Mouse (Mus musculus) intestine, embryonic 14.5 days (tissue): Measurements from ENCODE around the gene Abcg1. TPM values are rescaled to one million over a fixed set of nuclear protein-coding genes. Genes with fewer than 3 reads are reported as not detected.

Source experiments
- ATAC-seq: fragments of 200-750 bp; cut with Nextera tagmentation; replicated peaks from 2 replicates; pipeline ENCODE4 v1.8.0; 2017; ENCODE audit warnings: low read depth, moderate number of reproducible peaks, moderate TSS enrichment, moderate library complexity; ENCODE audit not compliant: low FRiP score, low TSS enrichment
- DNase-seq: peaks from one replicate; pipeline ENCODE4 v3.0.0-alpha.2; 2018; ENCODE audit warnings: low spot score
- H3K27ac ChIP-seq: fragments of 300-500 bp; sonication (generic); 2 replicates; pipeline ENCODE4 v1.5.1; 2014; ENCODE audit warnings: low read depth, mild to moderate bottlenecking, control low read depth
- H3K27me3 ChIP-seq: fragments of 300-500 bp; sonication (generic); replicated peaks from 2 replicates; pipeline ENCODE4 v1.6.1; 2014; ENCODE audit warnings: low read length, control low read depth; ENCODE audit not compliant: control insufficient read depth, insufficient read depth
- H3K36me3 ChIP-seq: fragments of 300-500 bp; sonication (generic); 2 replicates; pipeline ENCODE4 v1.6.1; 2014; ENCODE audit warnings: low read length, control low read depth; ENCODE audit not compliant: control insufficient read depth, insufficient read depth
- H3K4me1 ChIP-seq: fragments of 300-500 bp; sonication (generic); replicated peaks from 2 replicates; pipeline ENCODE4 v1.6.1; 2014; ENCODE audit warnings: low read length, control low read depth, mixed read lengths; ENCODE audit not compliant: control insufficient read depth, insufficient read depth
- H3K4me2 ChIP-seq: fragments of 300-500 bp; sonication (generic); 2 replicates; pipeline ENCODE4 v1.6.1; 2014; ENCODE audit warnings: low read length
- H3K4me3 ChIP-seq: fragments of 300-500 bp; sonication (generic); 2 replicates; pipeline ENCODE4 v1.5.1; 2014; ENCODE audit warnings: low read depth, low read length, control low read depth, mixed read lengths
- H3K9ac ChIP-seq: fragments of 300-500 bp; sonication (generic); 2 replicates; pipeline ENCODE4 v1.6.1; 2014; ENCODE audit warnings: mild to moderate bottlenecking, low read length
- H3K9me3 ChIP-seq: fragments of 300-500 bp; sonication (generic); 2 replicates; pipeline ENCODE4 v1.6.1; 2016; ENCODE audit warnings: low read length, control low read depth; ENCODE audit not compliant: control insufficient read depth
- WGBS: fragments of 180-500 bp; shearing (Covaris S2); extraction: QIAGEN DNeasy Blood & Tissue Kit; methylation state at CpG from one replicate; pipeline ENCODE4 v1.1.7; 2014; 5-methylcytosine and 5-hydroxymethylcytosine counted together
- polyA plus RNA-seq: library from polyadenylated mRNA; unstranded; fragments of >200 nt; fragmentation: Nextera tagmentation; extraction: Ambion mirVana; gene quantifications from 2 replicates; pipeline ENCODE4 v1.2.1, GENCODE M21; 2014

The Abcg1 gene
- polyA plus RNA-seq, 1 experiment from 2014 or later, result 5.0 TPM

DNA sequence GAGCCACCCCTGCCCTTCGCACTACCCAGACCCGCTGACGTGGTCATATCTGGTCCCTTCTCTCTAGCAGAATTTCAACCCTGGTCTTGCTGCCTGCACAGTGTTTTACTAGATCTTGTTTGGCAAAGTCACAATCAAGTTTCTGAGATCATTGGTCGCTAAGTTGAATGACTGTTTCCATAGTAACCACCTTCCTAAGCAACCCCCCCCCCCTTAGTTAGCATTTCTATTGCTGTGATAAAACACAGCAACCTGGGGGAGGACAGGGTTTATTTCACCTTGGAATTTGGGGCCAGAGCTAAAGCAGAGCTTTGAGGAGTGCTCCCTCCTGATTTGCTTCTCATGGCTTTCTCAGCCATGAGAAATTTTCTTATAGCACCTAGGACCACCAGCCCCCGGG is 37.3 kb downstream of the Abcg1 start:
- no peak overlapping the region for H3K27ac ChIP-seq
- no peak overlapping the region for H3K9ac ChIP-seq
- no peak overlapping the region for H3K4me3 ChIP-seq
- no peaks in the 10 kb centered on the region for H3K9me3 ChIP-seq
- no peaks in the 10 kb centered on the region for H3K36me3 ChIP-seq
- no peak overlapping the region for H3K4me2 ChIP-seq
- H3K4me1 ChIP-seq, result no peaks in the 10 kb centered on the region; the same call in 1 of the 2 replicates
- WGBS, result 48% methylated on average over 5 of the region's 5 CpGs
- H3K27me3 ChIP-seq, result no peaks in the 10 kb centered on the region
- DNase-seq, result no peak
- no peak for ATAC-seq

DNA sequence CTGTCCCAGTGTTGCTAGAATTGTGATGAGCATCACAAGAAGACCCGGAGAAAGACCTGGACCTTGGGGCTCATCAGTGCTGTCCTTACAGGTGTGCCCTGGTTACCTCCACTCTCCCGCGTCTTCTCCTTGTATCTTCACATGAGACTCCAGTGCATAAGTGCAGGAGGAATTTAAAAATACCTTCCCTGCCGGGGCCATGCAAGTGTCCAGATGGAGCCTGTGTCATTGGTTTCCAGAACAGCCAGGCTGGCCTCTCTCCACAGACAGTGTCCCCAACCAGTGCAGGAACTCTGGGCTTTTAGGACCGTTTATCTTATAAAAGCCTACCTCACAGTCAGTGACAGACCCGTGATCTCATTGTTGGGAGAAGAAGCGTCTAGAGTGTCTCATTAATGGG is 38.1 kb downstream of the Abcg1 start:
- Histone ChIP-seq H3K4me1 (no peaks in the 10 kb centered on the region), H3K4me2 (no peak overlapping the region), H3K36me3 (no peaks in the 10 kb centered on the region), H3K9ac (no peak overlapping the region), H3K27ac (no peak overlapping the region), H3K4me3 (no peak overlapping the region), H3K9me3 (no peaks in the 10 kb centered on the region), H3K27me3 (no peaks in the 10 kb centered on the region)
- DNase-seq, result no peak
- 81% methylated on average over 7 of the region's 7 CpGs for WGBS
- ATAC-seq, result no peak

DNA sequence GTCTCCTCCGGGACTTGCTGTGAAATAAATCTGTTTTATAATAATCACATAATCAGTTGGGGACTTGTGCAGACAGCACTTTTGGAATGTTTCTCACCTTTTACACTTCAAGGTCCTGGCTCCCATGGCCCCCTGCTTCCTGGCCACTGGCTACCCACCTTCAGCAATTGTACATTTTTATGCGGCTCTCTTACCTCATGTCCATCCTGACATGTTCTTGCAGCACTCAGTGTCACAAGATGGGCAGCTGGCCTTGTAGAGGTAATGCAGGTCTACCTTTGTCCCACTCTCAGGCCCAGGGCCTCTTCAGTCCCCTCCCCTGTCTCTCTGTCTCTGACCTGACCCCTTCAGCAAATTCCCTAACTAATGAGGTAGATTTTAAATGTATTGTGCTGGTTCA is 39.4 kb downstream of the Abcg1 start:
- no peak overlapping the region for H3K9ac ChIP-seq
- ATAC-seq (no peak), DNase-seq (no peak)
- H3K36me3 ChIP-seq, result no peaks in the 10 kb centered on the region
- H3K9me3 ChIP-seq, result no peaks in the 10 kb centered on the region
- H3K27ac ChIP-seq, result no peak overlapping the region
- no peak overlapping the region for H3K4me3 ChIP-seq
- no peak overlapping the region for H3K4me2 ChIP-seq
- 97% methylated on average over 2 of the region's 2 CpGs for WGBS
- H3K4me1 ChIP-seq, result no peaks in the 10 kb centered on the region
- H3K27me3 ChIP-seq, result no peaks in the 10 kb centered on the region

DNA sequence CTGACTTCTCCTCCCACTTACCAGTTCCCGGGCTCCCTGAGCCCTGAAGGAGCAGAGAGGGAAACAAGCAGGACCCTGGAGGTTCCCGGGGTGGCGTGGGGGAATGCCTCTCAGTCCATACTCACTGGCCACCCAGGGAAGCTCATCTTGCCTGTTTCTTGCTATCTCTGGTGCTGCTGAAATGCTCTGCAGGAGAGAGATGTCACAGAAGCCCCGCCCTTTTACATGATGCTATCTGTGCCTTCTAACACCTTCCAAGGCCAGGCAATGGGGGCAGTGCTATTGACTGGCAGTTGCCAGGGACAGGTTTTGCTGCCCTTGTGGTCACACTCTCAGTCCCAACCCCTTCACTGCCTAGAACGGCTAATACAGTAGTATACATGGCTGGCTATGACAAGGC is 41.3 kb downstream of the Abcg1 start:
- 68% methylated on average over 5 of the region's 5 CpGs for WGBS
- Histone ChIP-seq H3K36me3 (no peaks in the 10 kb centered on the region), H3K4me2 (no peak overlapping the region), H3K4me3 (no peak overlapping the region), H3K9me3 (no peaks in the 10 kb centered on the region), H3K9ac (no peak overlapping the region), H3K4me1 (no peaks in the 10 kb centered on the region), H3K27me3 (no peaks in the 10 kb centered on the region), H3K27ac (no peak overlapping the region)
- DNase-seq (no peak), ATAC-seq (no peak)

DNA sequence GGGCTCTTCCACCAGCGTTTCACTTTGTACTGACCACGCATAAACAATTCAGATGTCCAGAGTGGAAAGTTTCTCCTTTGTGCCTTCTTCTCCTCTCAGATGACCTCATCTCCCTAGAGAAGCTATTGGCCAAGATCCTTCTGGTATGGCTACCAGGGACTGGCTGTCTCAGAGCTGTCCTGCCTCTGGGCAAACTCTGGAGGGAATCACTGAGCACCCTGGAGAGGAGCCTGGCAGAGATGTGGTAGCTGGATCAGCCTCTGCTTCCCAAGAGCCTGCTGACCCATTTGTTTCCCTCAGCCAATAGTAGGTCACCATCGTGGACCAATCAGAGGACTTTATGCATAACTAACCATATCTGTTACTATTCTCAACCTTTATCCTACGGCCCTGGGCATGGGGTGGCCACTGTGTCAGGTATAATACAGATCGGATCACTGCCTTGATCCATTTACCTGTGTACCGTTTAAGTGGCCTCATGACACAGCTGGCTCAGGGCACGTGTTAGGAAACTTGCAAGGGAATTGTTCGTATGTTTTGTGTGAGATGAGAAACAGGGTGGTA is 45.6 kb downstream of the Abcg1 start:
- H3K27me3 ChIP-seq, result no peaks in the 10 kb centered on the region
- no peak for DNase-seq
- 87% methylated on average over 8 of the region's 8 CpGs for WGBS
- H3K4me2 ChIP-seq, result no peak overlapping the region
- H3K36me3 ChIP-seq, result no peaks in the 10 kb centered on the region
- H3K4me1 ChIP-seq, result no peaks in the 10 kb centered on the region
- no peaks in the 10 kb centered on the region for H3K9me3 ChIP-seq
- no peak overlapping the region for H3K9ac ChIP-seq
- no peak for ATAC-seq
- no peak overlapping the region for H3K4me3 ChIP-seq
- H3K27ac ChIP-seq, result no peak overlapping the region

DNA sequence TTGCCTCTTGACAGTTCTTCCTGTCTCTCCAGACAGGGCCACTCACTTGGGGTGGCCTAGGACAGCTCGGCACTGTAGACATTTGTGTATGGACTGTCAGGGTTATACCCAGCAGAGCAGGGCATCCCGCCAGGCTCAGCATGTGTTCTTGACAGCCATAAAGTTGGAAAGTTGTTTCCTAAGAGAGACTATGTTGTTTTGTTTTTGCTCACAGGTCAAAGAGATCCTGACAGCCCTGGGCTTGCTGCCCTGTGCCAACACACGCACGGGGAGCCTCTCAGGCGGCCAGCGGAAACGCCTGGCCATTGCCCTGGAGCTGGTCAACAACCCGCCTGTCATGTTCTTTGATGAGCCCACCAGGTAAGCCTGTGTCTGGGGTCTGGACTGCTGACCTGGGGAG is 46.3 kb downstream of the Abcg1 start:
- no peak overlapping the region for H3K4me3 ChIP-seq
- no peaks in the 10 kb centered on the region for H3K36me3 ChIP-seq
- no peaks in the 10 kb centered on the region for H3K9me3 ChIP-seq
- no peak for ATAC-seq
- H3K9ac ChIP-seq, result no peak overlapping the region
- WGBS, result 83% methylated on average over 8 of the region's 8 CpGs
- DNase-seq, result no peak
- no peak overlapping the region for H3K4me2 ChIP-seq
- H3K27me3 ChIP-seq, result no peaks in the 10 kb centered on the region
- no peaks in the 10 kb centered on the region for H3K4me1 ChIP-seq
- no peak overlapping the region for H3K27ac ChIP-seq

DNA sequence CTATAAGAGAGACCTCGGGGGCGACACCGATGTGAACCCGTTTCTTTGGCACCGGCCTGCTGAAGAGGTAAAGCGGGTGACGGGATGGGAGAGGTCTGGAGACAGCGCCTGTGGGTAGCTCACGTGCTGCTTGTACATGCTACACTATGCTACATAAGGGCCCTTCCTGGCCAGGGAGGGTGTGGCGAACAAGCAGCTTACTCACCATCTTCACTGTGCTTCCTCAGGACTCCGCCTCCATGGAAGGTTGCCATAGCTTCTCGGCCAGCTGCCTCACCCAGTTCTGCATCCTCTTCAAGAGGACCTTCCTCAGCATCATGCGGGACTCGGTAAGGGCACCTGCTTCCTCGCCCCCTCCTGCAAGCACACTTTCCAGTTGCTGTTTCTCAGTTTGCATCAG is 50.9 kb downstream of the Abcg1 start:
- Histone ChIP-seq H3K9me3 (no peaks in the 10 kb centered on the region), H3K36me3 (no peaks in the 10 kb centered on the region), H3K4me3 (no peak overlapping the region), H3K4me2 (no peak overlapping the region), H3K4me1 (no peaks in the 10 kb centered on the region), H3K27me3 (no peaks in the 10 kb centered on the region), H3K9ac (no peak overlapping the region), H3K27ac (no peak overlapping the region)
- DNase-seq (no peak), ATAC-seq (no peak)
- 88% methylated on average over 15 of the region's 15 CpGs for WGBS

DNA sequence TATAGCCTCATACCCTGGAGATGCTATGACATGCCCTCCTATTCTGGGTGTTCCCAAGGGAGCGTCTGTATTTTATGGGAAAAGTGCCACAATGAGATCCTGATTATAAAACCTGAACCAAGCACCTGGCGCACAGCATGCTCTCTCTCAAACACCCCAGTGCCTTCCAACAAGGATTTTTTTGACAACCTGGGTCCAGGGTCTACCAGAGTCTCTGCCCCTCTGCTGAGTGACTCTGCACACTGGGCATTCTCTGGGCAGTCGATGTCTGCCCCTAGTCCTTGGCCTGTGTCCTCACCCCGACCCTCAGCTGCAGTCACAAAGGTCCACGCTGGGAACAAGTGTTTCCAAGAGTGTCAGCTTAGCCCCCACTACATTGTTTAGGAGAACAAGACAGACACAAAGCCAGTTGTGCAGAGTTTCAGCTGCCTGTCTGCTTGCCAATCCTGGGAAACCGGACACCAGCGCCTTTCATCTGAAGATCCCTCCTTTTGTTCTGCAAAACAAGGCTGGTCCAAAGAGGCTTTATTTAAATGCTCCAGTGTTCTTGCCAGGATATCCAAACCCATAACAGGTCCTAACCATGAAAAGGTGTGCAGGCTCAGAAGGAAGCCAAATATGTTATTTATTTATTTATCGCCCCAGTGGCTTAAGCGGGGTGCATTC is 55.8 kb downstream of the Abcg1 start:
- WGBS, result 73% methylated on average over 9 of the region's 9 CpGs
- no peaks in the 10 kb centered on the region for H3K36me3 ChIP-seq
- no peak overlapping the region for H3K9ac ChIP-seq
- H3K27me3 ChIP-seq, result no peaks in the 10 kb centered on the region
- H3K4me1 ChIP-seq, result no peaks in the 10 kb centered on the region
- ATAC-seq (no peak), DNase-seq (no peak)
- no peak overlapping the region for H3K4me2 ChIP-seq
- H3K9me3 ChIP-seq, result no peaks in the 10 kb centered on the region
- H3K27ac ChIP-seq, result no peak overlapping the region
- no peak overlapping the region for H3K4me3 ChIP-seq

DNA sequence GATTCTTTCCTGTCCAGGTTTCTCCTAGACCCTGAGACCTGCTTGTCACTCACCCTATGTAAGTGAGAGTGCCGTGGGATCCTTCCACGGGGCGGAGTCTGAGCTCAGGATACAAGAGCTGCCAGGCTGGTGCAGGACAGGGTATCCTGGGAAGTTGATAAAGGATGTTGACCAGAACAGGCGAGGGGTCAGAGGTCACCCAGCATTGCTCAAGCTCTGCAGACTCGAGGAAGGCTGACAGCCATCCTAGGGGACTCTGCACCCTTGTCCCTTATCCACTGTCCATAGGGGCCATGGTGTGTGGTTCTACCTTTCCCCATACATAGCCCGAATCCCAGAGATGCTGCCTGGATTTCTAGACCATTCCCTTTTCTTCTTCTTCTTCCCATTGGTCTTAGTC is 58.6 kb downstream of the Abcg1 start:
- WGBS, result 47% methylated on average over 6 of the region's 6 CpGs
- no peak for ATAC-seq
- no peak overlapping the region for H3K4me3 ChIP-seq
- no peaks in the 10 kb centered on the region for H3K36me3 ChIP-seq
- no peak overlapping the region for H3K27ac ChIP-seq
- no peak for DNase-seq
- H3K4me1 ChIP-seq, result no peaks in the 10 kb centered on the region
- H3K27me3 ChIP-seq, result no peaks in the 10 kb centered on the region
- H3K9ac ChIP-seq, result no peak overlapping the region
- H3K9me3 ChIP-seq, result no peaks in the 10 kb centered on the region
- no peak overlapping the region for H3K4me2 ChIP-seq
